Mouse (Mus musculus) spleen, postnatal 14 days (tissue): ENCODE measurements around the gene Arpc2.

Experiments used
- DNase-seq, 2 experiments: peaks; one replicate each; pipeline ENCODE4 v3.0.0; 2021 to 2022; ENCODE audit warnings: low spot score in 2 of 2

The Arpc2 gene

GRCm38 (mm10) chr1:74302229-74302628, 66.3 kb downstream of the Arpc2 start:
- no peak for DNase-seq

- no peak for DNase-seq
Measured at GRCm38 (mm10) chr1:74302835-74303234, 67.0 kb downstream of the Arpc2 start.

GRCm38 (mm10) chr1:74303509-74304338, 67.8 kb downstream of the Arpc2 start:
- peak; percentile 25 to 47 for DNase-seq

GRCm38 (mm10) chr1:74304339-74304790, 68.5 kb downstream of the Arpc2 start:
- DNase-seq, result no peak

GRCm38 (mm10) chr1:74304946-74305345, 69.1 kb downstream of the Arpc2 start:
- DNase-seq, result no peak

GRCm38 (mm10) chr1:74305522-74305921, 69.6 kb downstream of the Arpc2 start, which contains the start of gene Tmbim1:
TSS of gene Tmbim1 (minus strand) at chr1:74305622.
- no peak for DNase-seq

GRCm38 (mm10) chr1:74307146-74307545, 71.3 kb downstream of the Arpc2 start:
- DNase-seq, result no peak

GRCm38 (mm10) chr1:74308001-74308964, 72.4 kb downstream of the Arpc2 start:
- no peak for DNase-seq

GRCm38 (mm10) chr1:74309767-74310166, 73.9 kb downstream of the Arpc2 start:
- no peak for DNase-seq

- DNase-seq, result peak in 1 of 2 experiments; percentile 37
Measured at GRCm38 (mm10) chr1:74313049-74313692, 77.3 kb downstream of the Arpc2 start.

- DNase-seq, result no peak
Measured at GRCm38 (mm10) chr1:74314796-74315195, 78.9 kb downstream of the Arpc2 start.

GRCm38 (mm10) chr1:74316114-74316827, 80.4 kb downstream of the Arpc2 start:
- DNase-seq, result no peak
